Mouse (Mus musculus): ENCODE measurements around the gene Nlgn2. TPM values are rescaled to one million over a fixed set of nuclear protein-coding genes. Genes with fewer than 3 reads are reported as not detected.

Nlgn2 gene
- polyA plus RNA-seq (2015; fragmentation: Nextera tagmentation; extraction: Ambion mirVana) = 2.5 and 2.7 TPM in 2 replicates

DNA sequence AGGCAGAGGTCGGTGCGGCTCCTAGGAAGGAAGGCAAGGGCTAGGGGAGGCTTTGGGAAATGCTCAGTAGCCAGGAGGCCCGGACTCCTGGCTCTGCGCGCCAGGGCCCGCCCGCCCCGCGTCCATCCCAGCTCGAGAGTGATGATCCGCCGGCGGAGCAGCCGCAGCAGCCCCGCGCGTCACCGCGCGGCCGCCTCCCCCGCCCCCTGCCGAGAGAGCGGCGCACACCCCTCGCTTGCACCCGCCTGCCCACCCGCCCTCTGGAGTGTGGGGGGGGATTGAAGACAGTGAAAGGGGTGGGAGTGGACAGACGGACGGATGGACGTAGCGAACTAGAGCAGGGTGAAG, at the start of gene Nlgn2:
Gene Nlgn2, minus strand, starts transcription at position 181 of the 348 bp plus-strand sequence.
- peak; percentile 65 for ATAC-seq (ENCODE audit: low FRiP score, low TSS enrichment)
- TF ChIP-seq CTCF (IDR thresholded peaks at IDR 0.05; ENCODE audit: low read depth) (peak; percentile 40; the same call in 1 of the 2 replicates), EP300 (optimal IDR thresholded peaks at IDR 0.05) (no peak)
- H3K9me3 ChIP-seq (ENCODE audit: control insufficient read depth, low read length) = no peaks in the 10 kb centered on the region
- WGBS = 2% methylated on average over 30 of the region's 32 CpGs
- H3K27ac ChIP-seq (replicated peaks) = peak within 1 kb of the TSS; percentile 87
- H3K9ac ChIP-seq (ENCODE audit: low read length) = peak within 1 kb of the TSS; percentile 82
- 0 out of 2 replicates have a peak, but pooled peaks cover 2% of the 10 kb centered on the region for H3K36me3 ChIP-seq (ENCODE audit: control insufficient read depth, insufficient read depth, low read length)
- H3K4me2 ChIP-seq (replicated peaks; ENCODE audit: low read depth) = peak within 1 kb of the TSS; percentile 77
- H3K4me3 ChIP-seq (ENCODE audit: low read depth, low read length) = peak within 1 kb of the TSS; percentile 67
- no peak for DNase-seq (ENCODE audit: low spot score)
- no peaks in the 10 kb centered on the region for H3K27me3 ChIP-seq (ENCODE audit: control insufficient read depth, insufficient read depth, low read length)
- peaks cover 5% of the 10 kb centered on the region for H3K4me1 ChIP-seq (replicated peaks; ENCODE audit: control insufficient read depth, insufficient read depth)

DNA sequence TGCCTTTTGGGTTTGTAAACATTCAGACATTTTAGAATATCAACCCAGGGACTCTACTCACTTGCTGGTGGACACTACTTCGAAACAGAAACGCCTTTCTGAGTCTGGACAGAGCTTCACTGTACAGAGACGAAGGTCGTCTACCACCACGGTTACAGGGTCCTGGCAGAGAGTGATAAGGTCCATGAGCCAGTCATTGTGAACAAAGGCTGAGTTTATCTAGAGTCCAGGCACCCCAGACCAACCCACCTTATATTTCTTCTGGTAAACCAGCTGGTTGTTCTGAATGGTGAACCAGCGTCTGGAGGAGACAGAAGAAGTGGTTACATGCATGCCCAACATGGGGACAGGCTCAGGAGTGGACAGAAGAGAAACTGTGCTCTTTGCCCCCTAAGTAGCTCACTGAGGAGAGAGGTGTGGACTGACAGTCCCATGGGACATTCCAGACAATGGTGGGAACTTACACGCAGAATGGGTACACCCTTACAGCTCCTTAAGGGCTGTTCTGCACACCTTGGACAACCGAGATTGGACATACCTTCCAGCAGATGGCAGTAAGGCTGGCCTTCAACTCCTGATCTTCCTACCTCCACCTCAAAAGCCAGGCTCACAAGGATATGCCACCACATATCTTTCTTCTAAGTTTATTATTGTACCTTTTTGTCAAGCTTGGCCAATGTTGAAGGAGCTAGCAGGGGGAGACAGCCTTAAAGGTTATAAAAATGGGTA, 49.5 kb upstream of the Nlgn2 start:
- TF ChIP-seq EP300 (optimal IDR thresholded peaks at IDR 0.05) (no peak), CTCF (IDR thresholded peaks at IDR 0.05; ENCODE audit: low read depth) (peak; percentile 82)
- no peak overlapping the region for H3K4me2 ChIP-seq (replicated peaks; ENCODE audit: low read depth)
- H3K36me3 ChIP-seq (ENCODE audit: control insufficient read depth, insufficient read depth, low read length) = no peaks in the 10 kb centered on the region
- H3K27ac ChIP-seq (replicated peaks) = no peak overlapping the region
- H3K4me1 ChIP-seq (replicated peaks; ENCODE audit: control insufficient read depth, insufficient read depth) = no peaks in the 10 kb centered on the region
- WGBS = 56% methylated on average over 8 of the region's 8 CpGs
- no peak overlapping the region for H3K9ac ChIP-seq (ENCODE audit: low read length)
- no peak overlapping the region for H3K4me3 ChIP-seq (ENCODE audit: low read depth, low read length)
- H3K27me3 ChIP-seq (ENCODE audit: control insufficient read depth, insufficient read depth, low read length) = no peaks in the 10 kb centered on the region
- ATAC-seq (ENCODE audit: low FRiP score, low TSS enrichment) = 0 out of 2 replicates have a peak, but pooled peaks have one; percentile 31
- H3K9me3 ChIP-seq (ENCODE audit: control insufficient read depth, low read length) = no peaks in the 10 kb centered on the region
- peak; percentile 57 for DNase-seq (ENCODE audit: low spot score)

DNA sequence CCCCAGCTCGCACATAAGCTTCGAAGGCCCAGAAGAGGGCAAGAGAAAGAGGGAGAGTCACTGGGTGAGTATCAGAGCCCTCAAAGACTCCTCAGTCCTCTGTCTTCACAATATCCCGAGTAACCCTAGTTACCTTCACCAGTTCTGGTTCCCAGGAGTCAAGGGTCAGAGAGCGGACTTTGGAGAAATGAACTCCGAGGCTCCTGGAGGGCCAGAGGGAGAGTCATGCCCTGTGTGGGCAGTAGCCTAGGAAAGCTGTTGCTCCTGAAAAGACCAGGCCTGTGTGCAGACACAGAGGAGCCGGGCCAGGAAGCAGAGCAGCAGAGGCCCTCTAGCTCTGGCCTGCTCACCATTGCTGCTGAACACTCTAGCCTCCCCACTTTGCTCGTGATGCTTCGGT, 47.1 kb upstream of the Nlgn2 start:
- no peaks in the 10 kb centered on the region for H3K36me3 ChIP-seq (ENCODE audit: control insufficient read depth, insufficient read depth, low read length)
- H3K4me2 ChIP-seq (replicated peaks; ENCODE audit: low read depth) = no peak overlapping the region
- no peak overlapping the region for H3K9ac ChIP-seq (ENCODE audit: low read length)
- no peaks in the 10 kb centered on the region for H3K9me3 ChIP-seq (ENCODE audit: control insufficient read depth, low read length)
- H3K4me1 ChIP-seq (replicated peaks; ENCODE audit: control insufficient read depth, insufficient read depth) = no peaks in the 10 kb centered on the region; the same call in none of the 2 replicates
- TF ChIP-seq CTCF (IDR thresholded peaks at IDR 0.05; ENCODE audit: low read depth) (no peak), EP300 (optimal IDR thresholded peaks at IDR 0.05) (no peak)
- peak overlapping the region; percentile 45 for H3K27ac ChIP-seq (replicated peaks)
- ATAC-seq (ENCODE audit: low FRiP score, low TSS enrichment) (no peak), DNase-seq (ENCODE audit: low spot score) (no peak)
- H3K4me3 ChIP-seq (ENCODE audit: low read depth, low read length) = no peak overlapping the region
- 81% methylated on average over 8 of the region's 8 CpGs for WGBS
- H3K27me3 ChIP-seq (ENCODE audit: control insufficient read depth, insufficient read depth, low read length) = no peaks in the 10 kb centered on the region

DNA sequence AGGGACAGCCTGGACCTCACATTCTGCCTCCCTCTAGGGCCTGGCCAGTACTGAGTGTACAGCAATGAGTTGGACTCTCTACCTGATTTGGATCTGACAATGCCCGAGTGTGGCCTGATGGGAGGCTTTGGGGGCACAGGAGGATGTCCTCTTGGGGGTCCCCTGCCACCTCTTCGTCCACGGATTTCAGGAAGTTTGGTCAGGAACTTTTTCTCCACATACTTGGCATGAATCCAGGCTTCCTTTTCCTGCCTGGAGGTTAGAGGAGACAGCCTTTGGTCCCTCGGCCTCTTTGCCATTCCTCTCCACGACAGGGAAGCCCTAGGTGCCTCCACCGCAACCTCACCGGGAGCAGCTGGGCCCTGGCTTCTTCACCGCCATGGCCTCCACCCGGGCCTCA, 46.7 kb upstream of the Nlgn2 start:
- Histone ChIP-seq H3K27me3 (ENCODE audit: control insufficient read depth, insufficient read depth, low read length) (no peaks in the 10 kb centered on the region), H3K4me2 (replicated peaks; ENCODE audit: low read depth) (no peak overlapping the region), H3K9ac (ENCODE audit: low read length) (no peak overlapping the region), H3K9me3 (ENCODE audit: control insufficient read depth, low read length) (no peaks in the 10 kb centered on the region), H3K4me1 (replicated peaks; ENCODE audit: control insufficient read depth, insufficient read depth) (peaks cover 1% of the 10 kb centered on the region), H3K27ac (replicated peaks) (peak overlapping the region; percentile 45), H3K4me3 (ENCODE audit: low read depth, low read length) (no peak overlapping the region), H3K36me3 (ENCODE audit: control insufficient read depth, insufficient read depth, low read length) (no peaks in the 10 kb centered on the region)
- no peak for TF ChIP-seq EP300 (optimal IDR thresholded peaks at IDR 0.05)
- TF ChIP-seq CTCF (IDR thresholded peaks at IDR 0.05; ENCODE audit: low read depth) = no peak
- DNase-seq (ENCODE audit: low spot score) (no peak), ATAC-seq (ENCODE audit: low FRiP score, low TSS enrichment) (no peak)
- WGBS = 60% methylated on average over 9 of the region's 9 CpGs

DNA sequence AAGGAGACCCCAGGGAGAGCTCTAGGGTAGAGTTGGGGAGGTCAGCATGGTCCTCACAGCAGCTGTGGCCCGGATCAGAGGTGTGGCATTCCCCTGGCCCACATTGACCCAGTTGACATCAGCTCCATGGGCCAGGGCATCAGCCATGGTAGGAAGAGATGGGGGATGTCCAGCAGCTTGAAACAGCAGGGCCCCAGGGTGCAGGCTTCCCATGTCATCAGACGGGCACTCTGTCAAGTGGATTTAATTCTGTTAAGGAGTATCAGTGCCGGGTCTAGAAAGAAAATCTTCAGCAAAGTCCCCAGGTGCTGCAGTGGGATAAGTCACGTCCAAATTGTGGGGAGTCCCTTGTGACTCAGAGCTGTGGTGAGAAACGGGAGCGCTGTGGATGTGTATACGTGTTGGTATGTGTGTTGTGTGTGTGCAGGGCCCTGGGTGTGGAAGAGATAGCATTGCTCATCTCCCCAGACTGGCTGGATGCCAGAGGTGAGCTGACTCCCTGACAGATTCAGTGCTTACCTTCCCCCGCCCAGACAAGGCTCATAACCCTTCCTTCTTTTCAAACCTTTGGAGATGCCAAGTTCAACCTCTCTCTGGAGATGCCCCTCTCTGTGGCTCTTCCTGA, 46.1 kb upstream of the Nlgn2 start:
- Histone ChIP-seq H3K4me2 (replicated peaks; ENCODE audit: low read depth) (no peak overlapping the region), H3K27me3 (ENCODE audit: control insufficient read depth, insufficient read depth, low read length) (no peaks in the 10 kb centered on the region), H3K9me3 (ENCODE audit: control insufficient read depth, low read length) (no peaks in the 10 kb centered on the region), H3K4me1 (replicated peaks; ENCODE audit: control insufficient read depth, insufficient read depth) (peaks cover 6% of the 10 kb centered on the region), H3K4me3 (ENCODE audit: low read depth, low read length) (no peak overlapping the region), H3K36me3 (ENCODE audit: control insufficient read depth, insufficient read depth, low read length) (no peaks in the 10 kb centered on the region), H3K9ac (ENCODE audit: low read length) (no peak overlapping the region), H3K27ac (replicated peaks) (0 out of 2 replicates have a peak overlapping the region, but pooled peaks have one; percentile 45)
- ATAC-seq (ENCODE audit: low FRiP score, low TSS enrichment) = no peak
- DNase-seq (ENCODE audit: low spot score) = no peak
- TF ChIP-seq EP300 (optimal IDR thresholded peaks at IDR 0.05) (no peak), CTCF (IDR thresholded peaks at IDR 0.05; ENCODE audit: low read depth) (no peak)
- WGBS = 68% methylated on average over 8 of the region's 8 CpGs

DNA sequence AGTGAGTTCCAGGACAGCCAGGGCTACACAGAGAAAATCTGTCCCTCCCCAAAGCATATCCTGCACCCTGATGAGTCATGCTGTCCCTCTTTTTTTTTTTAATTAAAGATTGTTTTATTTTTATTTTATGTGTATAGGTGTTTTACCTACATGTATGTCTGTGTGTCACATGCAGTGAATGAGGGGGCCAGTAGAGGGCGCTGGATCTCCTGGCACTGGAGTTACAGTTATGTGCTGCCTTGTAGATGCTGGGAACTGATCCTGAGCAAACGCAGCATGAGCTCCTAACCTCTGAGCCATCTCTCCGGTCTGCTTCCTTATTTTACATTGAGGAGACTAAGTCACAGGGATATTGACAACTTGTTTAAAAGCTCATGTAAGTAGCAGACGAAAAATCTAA, 45.5 kb upstream of the Nlgn2 start:
- Histone ChIP-seq H3K4me1 (replicated peaks; ENCODE audit: control insufficient read depth, insufficient read depth) (peaks cover 6% of the 10 kb centered on the region), H3K4me3 (ENCODE audit: low read depth, low read length) (no peak overlapping the region), H3K27me3 (ENCODE audit: control insufficient read depth, insufficient read depth, low read length) (no peaks in the 10 kb centered on the region), H3K36me3 (ENCODE audit: control insufficient read depth, insufficient read depth, low read length) (no peaks in the 10 kb centered on the region), H3K9me3 (ENCODE audit: control insufficient read depth, low read length) (no peaks in the 10 kb centered on the region), H3K9ac (ENCODE audit: low read length) (no peak overlapping the region), H3K4me2 (replicated peaks; ENCODE audit: low read depth) (no peak overlapping the region), H3K27ac (replicated peaks) (no peak overlapping the region)
- TF ChIP-seq EP300 (optimal IDR thresholded peaks at IDR 0.05) (no peak), CTCF (IDR thresholded peaks at IDR 0.05; ENCODE audit: low read depth) (peak; percentile 65)
- DNase-seq (ENCODE audit: low spot score) = peak; percentile 53
- ATAC-seq (ENCODE audit: low FRiP score, low TSS enrichment) = no peak
- WGBS = 66% methylated on average over 4 of the region's 4 CpGs
